Mouse (Mus musculus) frontal cortex, postnatal 36 days (tissue): Measurements from ENCODE around the gene Abhd17b.
"Not testable (repeated sequence)": the region's sequence is repeated elsewhere in the genome, so short reads cannot be mapped to it uniquely, and the experiment has no call there.

Experiments used
- DNase-seq, 2 experiments: peaks; one replicate each; pipeline ENCODE4 v3.0.0; 2022; ENCODE audit warnings: low spot score in 2 of 2

Abhd17b gene

GRCm38 (mm10) chr19:21653172-21653981 is at the start of gene Abhd17b:
Gene Abhd17b (plus strand): TSS chr19:21653185.
- DNase-seq: peak; percentile 41 to 42

- DNase-seq: no peak
Measured at GRCm38 (mm10) chr19:21603836-21604235, 49.1 kb upstream of the Abhd17b start.

DNA sequence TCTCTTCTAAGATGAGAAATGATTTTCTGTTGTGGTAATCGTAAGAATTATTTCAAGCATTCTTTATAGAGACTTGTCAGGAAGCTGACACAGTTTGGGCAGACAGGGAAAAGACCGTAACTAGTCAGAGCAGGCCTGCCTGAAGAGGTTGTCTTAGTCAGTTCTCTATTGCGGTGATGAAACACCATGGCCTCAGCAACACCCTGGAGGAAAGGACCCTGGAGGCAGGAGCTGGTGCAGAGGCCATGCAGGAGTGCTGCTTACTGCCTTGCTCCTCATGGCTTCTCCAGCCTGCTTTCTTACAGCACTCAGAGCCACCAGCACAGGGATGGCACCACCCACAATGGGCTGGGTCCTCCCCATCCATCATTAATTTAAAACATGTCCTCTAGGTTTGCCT is 47.7 kb upstream of the Abhd17b start:
- DNase-seq: no peak

GRCm38 (mm10) chr19:21610240-21610639 is 42.7 kb upstream of the Abhd17b start:
- no peak for DNase-seq

DNA sequence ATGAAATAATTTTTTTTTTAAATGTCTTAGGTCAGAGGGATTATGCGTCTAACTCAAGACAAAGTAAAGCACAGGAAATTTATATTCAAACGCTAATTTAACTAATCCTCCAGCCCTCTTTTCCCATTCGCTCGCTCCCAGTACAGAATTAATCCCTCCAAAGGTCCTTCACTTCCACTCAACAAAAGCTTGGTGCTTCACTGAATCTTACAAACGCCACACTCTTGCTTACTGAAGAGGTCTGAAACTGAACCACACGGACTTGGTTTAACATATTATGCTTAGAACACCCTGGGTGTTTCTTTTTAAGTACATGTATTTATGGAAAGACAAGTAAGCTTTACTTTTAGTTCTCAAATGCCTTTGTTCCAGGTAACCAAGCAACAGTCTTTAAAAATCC is 41.7 kb upstream of the Abhd17b start:
- DNase-seq: no peak

GRCm38 (mm10) chr19:21611725-21612575 is 41.0 kb upstream of the Abhd17b start:
- no peak for DNase-seq

DNA sequence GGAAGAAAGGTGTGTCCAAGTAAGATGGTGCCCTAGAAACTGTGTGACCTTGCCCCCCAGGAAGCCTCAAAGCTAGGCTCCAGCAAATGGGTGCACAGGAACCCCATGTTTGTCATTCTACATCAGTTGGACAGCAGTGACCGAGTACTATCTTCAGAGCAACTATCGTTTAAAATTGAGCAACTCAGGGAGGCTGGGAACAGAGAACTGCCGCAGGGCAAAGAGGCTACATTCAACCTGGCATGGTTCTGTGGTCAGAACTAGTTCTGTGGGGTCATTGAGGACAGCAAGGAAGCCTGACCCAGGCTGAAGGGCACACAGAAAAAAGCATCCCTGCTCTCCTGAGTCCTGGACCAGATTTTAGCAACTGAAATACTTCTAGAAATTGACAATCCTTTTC is 37.2 kb upstream of the Abhd17b start:
- no peak for DNase-seq

DNA sequence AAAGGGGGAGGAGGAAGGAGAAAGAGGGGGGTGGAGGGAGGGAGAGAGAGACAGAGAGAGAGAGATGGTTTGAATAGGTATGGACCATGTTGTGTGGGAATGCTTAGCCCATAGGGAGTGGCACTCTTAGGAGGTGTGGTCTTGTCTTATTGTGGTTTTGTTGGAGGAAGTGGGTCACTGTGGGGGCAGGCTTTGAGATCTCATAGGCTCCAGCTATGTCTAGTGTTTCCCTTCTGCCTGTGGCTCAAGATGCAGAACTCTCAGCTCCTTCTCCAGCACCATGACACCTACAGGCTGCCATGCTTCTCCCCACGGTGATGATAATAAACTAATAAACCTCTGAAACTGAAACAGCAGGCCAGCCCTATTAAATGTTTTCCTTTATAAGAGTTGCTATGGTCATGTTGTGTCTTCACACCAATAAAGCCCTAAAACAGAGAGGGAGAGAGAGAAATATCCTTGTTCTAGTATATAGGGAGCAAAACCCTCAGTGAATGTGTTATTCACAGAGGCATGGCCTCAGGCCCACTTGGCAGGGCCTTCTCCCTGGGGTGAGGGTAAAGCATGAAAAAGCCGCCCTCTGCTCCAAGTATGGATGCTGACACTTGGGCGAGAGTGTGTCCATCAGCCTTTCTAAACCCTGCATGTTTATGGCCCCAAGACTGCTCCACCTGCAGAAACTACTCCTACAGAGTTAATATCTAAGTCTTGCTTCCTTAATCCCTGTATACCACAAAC is 29.4 kb upstream of the Abhd17b start:
- no peak for DNase-seq

- no peak for DNase-seq
Measured at GRCm38 (mm10) chr19:21624148-21624535, 28.8 kb upstream of the Abhd17b start.

- DNase-seq: no peak
Measured at GRCm38 (mm10) chr19:21626271-21626988, 26.6 kb upstream of the Abhd17b start.

DNA sequence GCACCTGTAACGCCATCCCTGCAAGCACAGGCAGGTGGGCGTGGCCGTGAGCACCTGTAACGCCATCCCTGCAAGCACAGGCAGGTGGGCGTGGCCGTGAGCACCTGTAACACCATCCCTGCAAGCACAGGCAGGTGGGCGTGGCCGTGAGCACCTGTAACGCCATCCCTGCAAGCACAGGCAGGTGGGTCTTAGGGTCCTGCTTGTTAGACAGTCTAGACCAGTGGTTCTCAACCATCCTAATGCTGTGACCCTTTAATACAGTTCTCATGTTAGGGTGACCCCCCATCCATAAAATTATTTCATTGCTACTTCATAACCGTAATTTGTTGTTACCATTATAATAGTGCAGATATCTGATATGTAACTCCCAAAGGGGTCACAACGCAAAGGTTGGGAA is 24.5 kb upstream of the Abhd17b start:
- DNase-seq: not testable (repeated sequence)

DNA sequence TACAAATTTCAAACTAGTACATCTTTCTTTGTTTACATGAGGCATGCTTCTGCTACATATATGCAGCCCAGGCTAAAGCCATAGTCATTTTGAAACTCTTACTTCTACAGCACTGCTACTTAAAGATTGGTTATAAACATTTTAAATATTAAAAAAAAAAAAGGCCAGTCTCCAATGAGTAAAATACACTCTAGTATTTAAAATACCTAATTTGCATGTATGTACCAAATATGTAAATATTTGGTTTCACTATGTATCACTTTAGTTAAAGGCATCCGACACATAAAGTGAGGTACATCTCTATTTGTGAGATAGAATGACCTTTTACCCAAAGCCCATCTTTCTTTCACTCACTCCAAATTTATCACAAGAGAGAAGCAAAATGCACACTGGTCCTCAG is 24.0 kb upstream of the Abhd17b start:
- no peak for DNase-seq

GRCm38 (mm10) chr19:21629501-21629900 is 23.5 kb upstream of the Abhd17b start:
- DNase-seq: no peak

GRCm38 (mm10) chr19:21630656-21631331 is 22.2 kb upstream of the Abhd17b start:
- no peak for DNase-seq

DNA sequence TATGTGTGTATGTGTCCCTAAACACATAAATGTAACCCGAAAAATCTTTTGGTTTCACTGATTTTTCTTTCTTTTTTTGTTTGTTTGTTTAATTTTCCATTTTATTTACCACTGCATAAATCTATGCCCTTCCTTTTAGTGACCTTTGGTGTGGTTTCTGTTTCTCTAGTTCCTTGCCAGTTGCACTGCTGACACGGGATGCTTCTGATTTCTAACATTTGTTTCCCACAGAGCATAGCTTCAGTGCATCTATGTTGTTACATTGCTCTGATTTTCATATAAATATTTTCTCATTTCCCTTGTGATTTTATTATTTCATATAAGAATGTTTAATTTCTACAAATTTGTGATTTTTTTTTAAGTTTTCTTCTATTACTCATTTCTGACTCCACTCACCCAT is 17.6 kb upstream of the Abhd17b start:
- DNase-seq: no peak

DNA sequence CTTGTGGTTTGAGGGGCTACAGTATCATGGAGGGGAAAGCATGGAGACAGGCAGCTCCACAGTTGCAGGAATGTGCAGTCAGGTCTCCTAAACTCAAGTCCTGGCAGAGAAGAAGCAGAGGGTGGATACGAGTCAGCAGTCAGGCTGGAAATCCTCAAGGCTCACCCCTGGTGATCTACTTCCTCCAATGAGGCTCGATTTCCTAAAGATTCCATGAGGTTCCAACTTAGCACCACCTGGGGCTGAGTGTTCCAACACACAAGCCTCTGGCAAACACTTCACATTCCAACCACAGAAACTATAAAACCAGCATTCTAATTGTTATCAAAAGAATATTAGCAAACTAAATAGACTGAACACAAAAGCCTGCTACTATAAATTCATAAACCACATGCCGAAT is 16.1 kb upstream of the Abhd17b start:
- no peak for DNase-seq

- no peak for DNase-seq
Measured at GRCm38 (mm10) chr19:21637672-21638071, 15.3 kb upstream of the Abhd17b start.

- DNase-seq: no peak
Measured at GRCm38 (mm10) chr19:21643935-21644334, 9.1 kb upstream of the Abhd17b start.

DNA sequence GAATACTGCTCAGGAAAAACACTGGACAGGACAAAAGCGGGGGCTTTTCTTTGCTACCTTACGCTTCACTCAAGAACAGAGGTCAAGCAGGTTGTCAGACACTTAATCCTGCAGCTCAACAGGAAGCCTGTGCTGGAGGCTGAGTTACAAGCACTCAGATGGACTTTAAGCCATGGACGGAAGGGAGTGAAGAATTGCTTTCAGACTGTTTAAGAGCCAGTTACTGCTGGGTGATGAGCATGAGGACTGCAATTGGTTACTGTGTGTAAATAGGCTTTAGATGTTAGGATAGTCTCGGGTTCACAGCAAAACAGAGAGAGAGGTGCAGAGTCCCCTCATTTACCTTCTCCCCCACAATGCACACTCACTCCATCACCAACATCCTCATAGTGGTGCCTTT is 7.7 kb upstream of the Abhd17b start:
- no peak for DNase-seq

DNA sequence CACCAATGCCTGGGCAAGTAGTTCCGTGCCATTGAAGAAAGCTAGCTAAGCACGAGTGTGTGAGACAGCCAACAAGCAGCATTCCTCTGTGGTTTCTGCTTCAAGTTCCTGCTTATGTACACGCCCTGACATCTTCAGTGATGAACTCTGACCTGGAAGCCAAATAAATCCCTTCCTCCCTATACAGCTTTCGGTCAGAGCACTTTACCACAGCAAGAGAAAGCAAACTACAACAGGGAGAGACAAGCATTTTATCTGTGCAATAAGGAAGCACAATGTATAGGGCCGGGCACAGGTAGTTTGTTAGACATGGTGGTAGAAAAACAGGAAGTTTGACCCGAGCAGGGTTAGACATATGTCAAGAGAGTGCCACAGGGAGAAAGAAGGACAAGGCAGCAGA is 6.8 kb upstream of the Abhd17b start:
- DNase-seq: no peak

DNA sequence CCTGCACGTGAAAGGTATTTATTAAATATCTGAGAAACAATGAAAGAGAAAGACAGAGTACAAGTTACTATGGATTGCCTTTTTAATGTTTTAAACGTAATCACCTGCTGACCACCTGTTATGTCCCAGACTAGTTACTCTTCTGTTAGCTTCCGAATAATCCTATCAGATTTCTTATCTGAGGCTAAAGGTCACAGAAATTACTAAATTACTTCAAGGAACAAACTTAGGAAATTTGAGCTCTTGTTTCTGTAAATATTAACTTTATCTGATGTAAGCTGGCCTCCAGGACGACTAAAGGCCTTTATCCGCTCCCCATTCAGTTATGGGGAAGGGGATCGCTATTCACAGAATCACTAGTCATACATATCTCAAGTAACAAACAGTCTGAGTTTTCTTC is 1.3 kb upstream of the Abhd17b start:
- no peak for DNase-seq
